Mouse (Mus musculus) embryonic facial prominence, embryonic 10.5 days (tissue): ENCODE results near the gene Mark1. TPM values are rescaled to one million over a fixed set of nuclear protein-coding genes. Genes with fewer than 3 reads are reported as not detected.

ENCODE experiments used
- DNase-seq: peaks from one replicate; pipeline ENCODE4 v3.0.0-alpha.2; 2017; ENCODE audit warnings: low spot score
- H3K27ac ChIP-seq: fragments of 300-500 bp; sonication (generic); replicated peaks from 2 replicates; pipeline ENCODE4 v1.5.1; 2016; ENCODE audit warnings: mild to moderate bottlenecking
- H3K27me3 ChIP-seq: fragments of 300-500 bp; sonication (generic); replicated peaks from 2 replicates; pipeline ENCODE4 v1.6.1; 2016; ENCODE audit warnings: low read depth, mild to moderate bottlenecking; ENCODE audit not compliant: poor library complexity, severe bottlenecking
- H3K36me3 ChIP-seq: fragments of 300-500 bp; sonication (generic); replicated peaks from 2 replicates; pipeline ENCODE4 v1.6.1; 2016; ENCODE audit warnings: mild to moderate bottlenecking, moderate library complexity
- H3K4me1 ChIP-seq: fragments of 300-500 bp; sonication (generic); 2 replicates; pipeline ENCODE4 v1.6.1; 2016
- H3K4me3 ChIP-seq: fragments of 300-500 bp; sonication (generic); 2 replicates; pipeline ENCODE4 v1.5.1; 2016; ENCODE audit warnings: mild to moderate bottlenecking, moderate library complexity
- H3K9me3 ChIP-seq: fragments of 300-500 bp; sonication (generic); 2 replicates; pipeline ENCODE4 v1.6.1; 2016; ENCODE audit warnings: mild to moderate bottlenecking
- WGBS: fragments of 180-500 bp; shearing (Covaris S2); methylation state at CpG from one replicate; pipeline ENCODE4 v1.1.7; 2016; 5-methylcytosine and 5-hydroxymethylcytosine counted together
- polyA plus RNA-seq: library from polyadenylated mRNA; unstranded; fragments of >200 nt; fragmentation: Nextera tagmentation; extraction: Ambion mirVana; gene quantifications from 2 replicates; pipeline ENCODE4 v1.2.1, GENCODE M21; 2016

Mark1 gene
- polyA plus RNA-seq, 1 experiment from 2014 or later = 3.0 TPM

GRCm38 (mm10) chr1:184951758-184952157, 47.6 kb downstream of the Mark1 start:
- Histone ChIP-seq H3K27ac (no peak overlapping the region), H3K9me3 (peaks cover 3% of the 10 kb centered on the region; the same call in 1 of the 2 replicates), H3K27me3 (no peaks in the 10 kb centered on the region), H3K36me3 (peaks cover 4% of the 10 kb centered on the region; the same call in 1 of the 2 replicates), H3K4me1 (0 out of 2 replicates have a peak, but pooled peaks cover 6% of the 10 kb centered on the region), H3K4me3 (no peak overlapping the region)
- no peak for DNase-seq
- 58% methylated on average over 5 of the region's 5 CpGs for WGBS

- H3K9me3 ChIP-seq = no peaks in the 10 kb centered on the region
- H3K36me3 ChIP-seq = 0 out of 2 replicates have a peak, but pooled peaks cover 3% of the 10 kb centered on the region
- no peak for DNase-seq
- H3K27ac ChIP-seq = no peak overlapping the region
- no peak overlapping the region for H3K4me3 ChIP-seq
- 91% methylated on average over 11 of the region's 11 CpGs for WGBS
- H3K4me1 ChIP-seq = 0 out of 2 replicates have a peak, but pooled peaks cover 6% of the 10 kb centered on the region
- H3K27me3 ChIP-seq = no peaks in the 10 kb centered on the region
These were observed 48.3 kb downstream of the Mark1 start for GRCm38 (mm10) chr1:184951057-184951456.

GRCm38 (mm10) chr1:184938106-184938505, 61.3 kb downstream of the Mark1 start:
- Histone ChIP-seq H3K27me3 (no peaks in the 10 kb centered on the region), H3K36me3 (peaks cover 16% of the 10 kb centered on the region), H3K27ac (no peak overlapping the region), H3K9me3 (no peaks in the 10 kb centered on the region), H3K4me3 (no peak overlapping the region), H3K4me1 (peaks cover 3% of the 10 kb centered on the region; the same call in 1 of the 2 replicates)
- no peak for DNase-seq
- WGBS = 91% methylated on average over 4 of the region's 4 CpGs

GRCm38 (mm10) chr1:184935980-184936379, 63.4 kb downstream of the Mark1 start:
- H3K27ac ChIP-seq = no peak overlapping the region
- H3K4me1 ChIP-seq = peaks cover 3% of the 10 kb centered on the region; the same call in 1 of the 2 replicates
- H3K27me3 ChIP-seq = no peaks in the 10 kb centered on the region
- peaks cover 10% of the 10 kb centered on the region for H3K36me3 ChIP-seq
- DNase-seq = no peak
- no peaks in the 10 kb centered on the region for H3K9me3 ChIP-seq
- WGBS = 59% methylated on average over 5 of the region's 5 CpGs
- no peak overlapping the region for H3K4me3 ChIP-seq

DNA sequence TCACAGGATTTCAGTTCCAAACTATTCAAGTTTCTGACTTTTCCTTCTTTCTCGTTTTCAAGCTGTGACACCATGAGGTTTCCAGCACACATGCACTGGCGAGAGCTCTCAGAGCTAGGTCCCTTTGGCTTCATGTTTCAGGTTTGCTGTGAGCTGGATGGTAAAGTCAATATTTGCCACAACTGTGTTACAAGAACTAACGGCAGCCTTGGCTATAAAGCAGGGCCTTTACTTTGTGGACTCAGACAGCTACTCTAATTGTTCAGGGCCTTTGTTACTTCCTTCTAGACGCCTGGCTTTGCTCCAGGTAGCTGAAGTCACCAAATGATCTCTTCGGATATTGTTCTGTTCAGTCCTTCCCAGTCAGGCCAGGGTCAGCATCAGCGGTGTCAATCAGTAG, 63.9 kb downstream of the Mark1 start:
- Histone ChIP-seq H3K4me1 (peaks cover 3% of the 10 kb centered on the region; the same call in 1 of the 2 replicates), H3K27me3 (no peaks in the 10 kb centered on the region), H3K27ac (no peak overlapping the region), H3K36me3 (peaks cover 10% of the 10 kb centered on the region), H3K4me3 (no peak overlapping the region), H3K9me3 (no peaks in the 10 kb centered on the region)
- 77% methylated on average over 6 of the region's 6 CpGs for WGBS
- no peak for DNase-seq

- 92% methylated on average over 6 of the region's 6 CpGs for WGBS
- peaks cover 3% of the 10 kb centered on the region; the same call in 1 of the 2 replicates for H3K4me1 ChIP-seq
These were observed 68.3 kb downstream of the Mark1 start for GRCm38 (mm10) chr1:184931097-184931496.

DNA sequence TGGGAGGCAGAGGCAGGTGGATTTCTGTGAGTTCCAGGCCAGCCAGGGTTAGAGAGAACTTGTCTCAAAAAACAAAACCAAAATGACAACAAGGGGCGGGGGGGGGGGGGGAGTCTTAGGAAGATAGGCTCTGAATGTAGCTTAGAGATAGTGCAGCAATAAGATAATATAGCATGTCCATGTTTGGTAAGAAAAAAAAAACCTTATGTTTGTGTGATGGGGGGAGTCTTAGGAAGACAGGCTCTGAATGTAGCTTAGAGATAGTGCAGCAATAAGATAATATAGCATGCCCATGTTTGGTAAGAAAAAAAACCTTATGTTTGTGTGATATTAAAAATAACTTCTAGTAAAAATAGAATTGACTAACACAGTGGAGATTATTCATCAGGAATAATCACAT, 71.0 kb downstream of the Mark1 start:
- no peaks in the 10 kb centered on the region for H3K4me1 ChIP-seq
- H3K36me3 ChIP-seq = peaks cover 27% of the 10 kb centered on the region
- WGBS = 76% methylated on average over 1 of the region's 1 CpGs
- H3K9me3 ChIP-seq = no peaks in the 10 kb centered on the region
- H3K27me3 ChIP-seq = no peaks in the 10 kb centered on the region
- H3K4me3 ChIP-seq = no peak overlapping the region
- no peak for DNase-seq
- no peak overlapping the region for H3K27ac ChIP-seq

More at GRCm38 (mm10) chr1:184931097-184931496, 68.3 kb downstream of the Mark1 start:
- H3K36me3 ChIP-seq = peaks cover 29% of the 10 kb centered on the region
- no peaks in the 10 kb centered on the region for H3K9me3 ChIP-seq
- H3K4me3 ChIP-seq = no peak overlapping the region
- H3K27ac ChIP-seq = no peak overlapping the region
- no peak for DNase-seq
- no peaks in the 10 kb centered on the region for H3K27me3 ChIP-seq

- Histone ChIP-seq H3K36me3 (peaks cover 32% of the 10 kb centered on the region), H3K4me3 (no peak overlapping the region), H3K27ac (no peak overlapping the region), H3K27me3 (no peaks in the 10 kb centered on the region), H3K4me1 (no peaks in the 10 kb centered on the region), H3K9me3 (no peaks in the 10 kb centered on the region)
- DNase-seq = no peak
- 87% methylated on average over 1 of the region's 1 CpGs for WGBS
These were observed 71.5 kb downstream of the Mark1 start for GRCm38 (mm10) chr1:184927911-184928310.

DNA sequence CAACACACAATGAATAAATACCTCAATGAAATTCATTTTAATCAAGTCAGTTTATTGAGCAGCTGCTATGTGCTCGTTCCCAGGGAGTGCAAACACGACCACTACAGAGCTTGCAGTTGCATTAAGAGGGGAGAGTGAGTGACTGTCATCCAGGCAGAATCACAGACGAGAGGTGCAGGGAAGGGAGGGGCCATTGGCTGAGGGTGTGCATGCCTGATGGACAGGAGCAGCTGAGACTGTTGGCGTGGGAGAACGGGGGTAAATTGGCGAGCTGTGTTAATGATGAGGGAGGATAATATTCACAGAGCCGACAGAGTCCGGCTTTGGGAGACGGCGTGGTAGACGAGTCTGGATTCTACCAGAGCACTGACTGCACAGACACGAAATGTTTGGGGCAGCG, 76.5 kb downstream of the Mark1 start:
- H3K4me3 ChIP-seq = no peak overlapping the region
- no peaks in the 10 kb centered on the region for H3K9me3 ChIP-seq
- no peaks in the 10 kb centered on the region for H3K4me1 ChIP-seq
- DNase-seq = no peak
- peaks cover 58% of the 10 kb centered on the region for H3K36me3 ChIP-seq
- no peak overlapping the region for H3K27ac ChIP-seq
- H3K27me3 ChIP-seq = no peaks in the 10 kb centered on the region
- WGBS = 90% methylated on average over 13 of the region's 13 CpGs

GRCm38 (mm10) chr1:184920057-184920456, 79.3 kb downstream of the Mark1 start:
- Histone ChIP-seq H3K4me3 (no peak overlapping the region), H3K4me1 (no peaks in the 10 kb centered on the region), H3K36me3 (peaks cover 60% of the 10 kb centered on the region), H3K9me3 (no peaks in the 10 kb centered on the region), H3K27me3 (no peaks in the 10 kb centered on the region), H3K27ac (no peak overlapping the region)
- WGBS = 88% methylated on average over 5 of the region's 5 CpGs
- no peak for DNase-seq

DNA sequence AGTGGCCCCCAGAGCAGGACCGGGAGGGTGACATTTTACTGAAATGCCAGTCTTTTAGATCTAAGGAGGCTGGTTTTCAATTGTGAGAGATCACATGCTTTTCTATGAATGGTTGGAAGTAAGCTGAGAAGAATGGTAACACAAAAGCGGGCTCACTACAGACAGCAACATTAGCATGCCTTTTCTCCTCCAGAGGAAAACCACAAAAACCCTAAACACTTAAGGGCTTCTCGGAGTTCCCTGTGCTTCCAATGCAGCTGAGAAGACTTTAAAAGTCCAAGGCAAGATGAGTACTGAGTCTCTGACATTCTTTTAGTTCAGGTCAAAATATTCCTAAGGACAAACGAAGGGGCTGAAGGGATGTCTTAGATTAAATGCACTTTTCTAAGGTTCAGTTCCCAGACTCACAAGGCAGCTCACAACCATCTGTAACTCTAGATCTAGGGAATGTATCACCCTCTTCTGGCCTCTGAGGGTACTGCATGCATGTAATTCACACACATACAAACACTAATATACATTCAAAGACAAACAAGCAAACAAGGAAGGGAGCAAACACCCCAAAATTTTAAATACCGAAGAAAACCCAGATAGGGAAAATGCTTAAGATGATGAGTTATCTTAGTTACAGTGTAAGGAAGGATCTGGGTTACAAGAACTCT, 81.0 kb downstream of the Mark1 start:
- Histone ChIP-seq H3K4me3 (no peak overlapping the region), H3K4me1 (no peaks in the 10 kb centered on the region), H3K27ac (no peak overlapping the region), H3K36me3 (peaks cover 59% of the 10 kb centered on the region), H3K9me3 (no peaks in the 10 kb centered on the region), H3K27me3 (no peaks in the 10 kb centered on the region)
- WGBS = 85% methylated on average over 5 of the region's 5 CpGs
- no peak for DNase-seq

- no peaks in the 10 kb centered on the region for H3K4me1 ChIP-seq
- H3K9me3 ChIP-seq = no peaks in the 10 kb centered on the region
- DNase-seq = no peak
- peaks cover 77% of the 10 kb centered on the region for H3K36me3 ChIP-seq
- no peak overlapping the region for H3K4me3 ChIP-seq
- 91% methylated on average over 18 of the region's 18 CpGs for WGBS
- H3K27ac ChIP-seq = no peak overlapping the region
- H3K27me3 ChIP-seq = no peaks in the 10 kb centered on the region
These were observed 87.0 kb downstream of the Mark1 start for GRCm38 (mm10) chr1:184912336-184912735.

DNA sequence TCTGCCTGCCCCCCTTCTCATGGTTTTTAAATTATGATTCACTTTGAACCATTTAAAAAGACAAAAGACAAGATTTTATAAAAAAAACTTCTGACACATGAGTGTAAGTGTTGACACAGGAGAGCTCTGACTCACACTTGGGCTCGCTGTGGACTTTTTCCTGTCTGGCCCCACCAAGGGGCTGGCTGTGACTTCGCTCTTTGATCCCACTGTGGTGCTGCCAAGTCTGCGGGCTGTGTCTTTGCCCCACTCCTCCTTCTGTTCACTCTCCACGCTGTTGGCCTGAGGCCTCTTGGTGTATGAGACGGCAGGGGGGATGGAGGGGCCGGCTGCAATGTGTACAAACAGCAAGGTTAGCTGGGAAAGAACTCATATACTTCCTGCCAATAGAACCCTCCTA, 87.5 kb downstream of the Mark1 start:
- Histone ChIP-seq H3K4me3 (no peak overlapping the region), H3K9me3 (no peaks in the 10 kb centered on the region), H3K36me3 (peaks cover 75% of the 10 kb centered on the region), H3K4me1 (no peaks in the 10 kb centered on the region), H3K27me3 (no peaks in the 10 kb centered on the region), H3K27ac (no peak overlapping the region)
- no peak for DNase-seq
- 81% methylated on average over 6 of the region's 6 CpGs for WGBS
